Mouse (Mus musculus): ENCODE results near the gene Lin9. TPM values are rescaled to one million over a fixed set of nuclear protein-coding genes. Genes with fewer than 3 reads are reported as not detected.
"Not testable (repeated sequence)": the region's sequence is repeated elsewhere in the genome, so short reads cannot be mapped to it uniquely, and the experiment has no call there.

Gene Lin9
- polyA plus RNA-seq, 1 experiment from 2014 or later = 22.6 TPM

- not testable (repeated sequence) for H3K4me3 ChIP-seq; H3K9ac ChIP-seq; H3K27ac ChIP-seq; H3K4me2 ChIP-seq (replicated peaks); H3K36me3 ChIP-seq; H3K27me3 ChIP-seq; ATAC-seq (ENCODE audit: insufficient number of reproducible peaks, insufficient read depth, low FRiP score, low TSS enrichment); H3K9me3 ChIP-seq
- H3K4me1 ChIP-seq = peaks cover 15% of the 10 kb centered on the region
- WGBS = 89% methylated on average over 2 of the region's 2 CpGs
Measured at GRCm38 (mm10) chr1:180637796-180638195, 3.2 kb upstream of the Lin9 start.

DNA sequence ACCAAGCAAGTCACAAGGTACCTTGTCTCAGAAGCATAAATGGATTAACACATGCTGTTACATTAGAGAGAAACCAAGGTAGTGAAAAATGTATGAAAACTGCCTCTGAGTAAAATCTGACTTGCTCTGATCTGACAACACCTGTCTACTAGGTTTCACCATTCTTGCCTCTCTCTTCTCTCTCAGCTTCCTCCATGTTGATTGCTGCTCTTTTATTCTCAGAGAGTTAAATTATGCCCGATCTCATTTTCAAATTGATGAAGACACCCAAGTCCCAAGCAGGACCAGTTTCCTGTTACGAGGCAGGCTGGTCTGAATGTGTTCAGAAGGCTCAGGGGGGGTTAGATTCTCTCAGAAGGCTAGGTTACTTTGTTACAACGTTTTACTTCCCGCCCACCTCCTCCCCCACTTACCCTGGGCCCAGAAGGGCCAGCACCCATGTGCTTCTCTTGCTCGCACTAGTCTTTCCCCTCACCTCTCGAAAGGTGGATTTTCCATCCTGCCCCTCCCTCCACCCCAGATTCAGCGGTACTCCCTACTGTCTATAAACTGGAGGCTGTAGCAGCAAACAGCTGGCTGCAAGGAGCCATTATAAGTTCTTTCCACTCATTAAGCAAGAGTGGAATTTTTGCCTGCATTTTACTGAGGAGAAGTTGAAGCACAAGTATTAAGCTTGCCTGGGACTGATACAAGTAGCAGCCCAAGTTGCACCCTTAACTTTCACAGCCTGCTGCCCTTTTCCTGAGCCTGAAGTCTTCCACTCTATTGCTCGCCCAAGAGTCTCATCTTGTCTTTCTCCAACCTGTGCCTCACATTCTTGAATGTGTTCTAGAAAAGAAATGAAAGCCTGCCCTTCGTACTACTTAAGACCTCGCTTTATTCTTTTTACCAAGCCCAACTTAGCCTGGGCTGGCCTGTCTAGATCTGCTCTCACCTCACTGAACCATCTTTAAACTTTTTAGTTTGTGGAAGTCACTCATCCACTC lies 1.2 kb upstream of the Lin9 start:
- 43% methylated on average over 10 of the region's 10 CpGs for WGBS

GRCm38 (mm10) chr1:180640605-180641125 lies 285 bp upstream of the Lin9 start:
- Histone ChIP-seq H3K36me3 (no peaks in the 10 kb centered on the region), H3K4me2 (replicated peaks) (peak overlapping the region; percentile 81), H3K4me1 (peaks cover 22% of the 10 kb centered on the region), H3K9me3 (no peaks in the 10 kb centered on the region), H3K27ac (peak overlapping the region; percentile 95), H3K9ac (peak overlapping the region; percentile 97), H3K4me3 (peak overlapping the region; percentile 96), H3K27me3 (no peaks in the 10 kb centered on the region)
- ATAC-seq (ENCODE audit: insufficient number of reproducible peaks, insufficient read depth, low FRiP score, low TSS enrichment) = peak; percentile 7; the same call in 1 of the 2 replicates
- under 1% methylated on average over 42 of the region's 61 CpGs for WGBS

More for the DNA sequence above, 1.2 kb upstream of the Lin9 start:
- peak overlapping the region; percentile 81 for H3K4me2 ChIP-seq (replicated peaks)
- H3K9me3 ChIP-seq = no peaks in the 10 kb centered on the region
- no peak overlapping the region for H3K27ac ChIP-seq
- H3K36me3 ChIP-seq = no peaks in the 10 kb centered on the region
- ATAC-seq (ENCODE audit: insufficient number of reproducible peaks, insufficient read depth, low FRiP score, low TSS enrichment) = no peak
- peak overlapping the region; percentile 97 for H3K9ac ChIP-seq
- peaks cover 19% of the 10 kb centered on the region for H3K4me1 ChIP-seq
- H3K4me3 ChIP-seq = peak overlapping the region; percentile 96
- no peaks in the 10 kb centered on the region for H3K27me3 ChIP-seq

GRCm38 (mm10) chr1:180641518-180642227 lies 723 bp downstream of the Lin9 start:
- H3K9ac ChIP-seq = peak overlapping the region; percentile 97
- H3K9me3 ChIP-seq = no peaks in the 10 kb centered on the region
- H3K4me3 ChIP-seq = peak overlapping the region; percentile 96
- 3% methylated on average over 49 of the region's 50 CpGs for WGBS
- peak overlapping the region; percentile 81 for H3K4me2 ChIP-seq (replicated peaks)
- no peaks in the 10 kb centered on the region for H3K27me3 ChIP-seq
- no peaks in the 10 kb centered on the region for H3K36me3 ChIP-seq
- H3K27ac ChIP-seq = peak overlapping the region; percentile 95
- peak; percentile 72 for ATAC-seq (ENCODE audit: insufficient number of reproducible peaks, insufficient read depth, low FRiP score, low TSS enrichment)
- peaks cover 25% of the 10 kb centered on the region for H3K4me1 ChIP-seq

GRCm38 (mm10) chr1:180642228-180642564 lies 1.2 kb downstream of the Lin9 start:
- Histone ChIP-seq H3K9me3 (no peaks in the 10 kb centered on the region), H3K4me1 (peaks cover 25% of the 10 kb centered on the region), H3K27me3 (no peaks in the 10 kb centered on the region), H3K4me2 (replicated peaks) (peak overlapping the region; percentile 81), H3K27ac (no peak overlapping the region), H3K36me3 (no peaks in the 10 kb centered on the region), H3K4me3 (peak overlapping the region; percentile 96), H3K9ac (peak overlapping the region; percentile 97)
- no peak for ATAC-seq (ENCODE audit: insufficient number of reproducible peaks, insufficient read depth, low FRiP score, low TSS enrichment)
- WGBS = 82% methylated on average over 8 of the region's 8 CpGs

DNA sequence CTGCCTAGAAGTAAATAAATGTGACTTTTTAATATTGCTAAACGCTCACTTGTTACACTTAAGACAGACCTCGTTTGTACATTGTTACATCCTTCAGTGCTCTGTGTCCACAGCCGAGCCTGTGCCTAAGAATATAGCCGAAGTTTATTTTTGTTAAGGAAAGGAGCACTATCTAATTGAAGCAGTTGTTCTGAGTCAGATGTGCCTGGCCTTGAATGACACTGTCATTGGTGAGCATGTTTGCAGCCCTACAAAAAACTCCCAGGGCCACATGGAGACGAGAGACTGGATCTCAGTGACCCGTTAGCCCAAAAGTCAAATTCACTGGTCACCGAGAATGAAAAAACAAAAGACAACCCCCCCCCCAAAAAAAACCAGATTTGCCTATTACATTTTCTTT lies 50.3 kb downstream of the Lin9 start:
- 90% methylated on average over 7 of the region's 7 CpGs for WGBS
- Histone ChIP-seq H3K4me3 (no peak overlapping the region), H3K9me3 (no peaks in the 10 kb centered on the region), H3K27me3 (peaks cover 17% of the 10 kb centered on the region), H3K4me2 (replicated peaks) (no peak overlapping the region), H3K36me3 (peaks cover 37% of the 10 kb centered on the region), H3K27ac (no peak overlapping the region), H3K9ac (no peak overlapping the region), H3K4me1 (no peaks in the 10 kb centered on the region)
- no peak for ATAC-seq (ENCODE audit: insufficient number of reproducible peaks, insufficient read depth, low FRiP score, low TSS enrichment)

GRCm38 (mm10) chr1:180696626-180697352 lies 55.8 kb downstream of the Lin9 start, which contains the start of gene Mixl1:
Gene Mixl1 (minus strand): TSS chr1:180697034.
- 0 out of 2 replicates have a peak, but pooled peaks cover 9% of the 10 kb centered on the region for H3K4me1 ChIP-seq
- H3K27me3 ChIP-seq = peaks cover 48% of the 10 kb centered on the region
- H3K9me3 ChIP-seq = no peaks in the 10 kb centered on the region
- ATAC-seq (ENCODE audit: insufficient number of reproducible peaks, insufficient read depth, low FRiP score, low TSS enrichment) = peak; percentile 52; the same call in 1 of the 2 replicates
- H3K36me3 ChIP-seq = peaks cover 3% of the 10 kb centered on the region; the same call in 1 of the 2 replicates
- 1% methylated on average over 79 of the region's 79 CpGs for whole genome bisulfite sequencing
- peak within 1 kb of the TSS; percentile 40 for H3K9ac ChIP-seq
- peak within 1 kb of the TSS; percentile 45 for H3K4me3 ChIP-seq
- no peak within 1 kb of the TSS for H3K27ac ChIP-seq
- peak within 1 kb of the TSS; percentile 63 for H3K4me2 ChIP-seq (replicated peaks)

DNA sequence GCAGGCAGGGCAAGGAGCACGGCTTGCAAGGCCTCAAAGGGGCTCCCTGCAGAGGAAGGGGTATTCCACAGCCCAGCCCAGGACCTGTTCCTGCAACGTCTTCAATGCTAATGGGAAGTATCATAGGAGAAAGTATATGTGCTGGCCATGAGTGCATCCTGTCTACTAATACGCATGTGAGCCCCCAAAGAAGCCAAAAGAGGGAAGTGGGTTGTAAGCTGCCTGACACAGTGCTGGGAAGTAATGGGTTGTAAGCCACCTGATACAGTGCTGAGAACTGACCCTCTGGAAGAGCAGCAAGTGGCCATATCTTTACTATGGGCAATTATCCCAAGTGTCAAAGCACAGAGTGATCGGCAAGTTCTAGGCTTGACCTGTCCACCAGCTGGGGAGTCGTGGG lies 57.1 kb downstream of the Lin9 start:
- 0 out of 2 replicates have a peak, but pooled peaks cover 9% of the 10 kb centered on the region for H3K4me1 ChIP-seq
- H3K36me3 ChIP-seq = no peaks in the 10 kb centered on the region
- H3K9ac ChIP-seq = no peak overlapping the region
- H3K4me3 ChIP-seq = no peak overlapping the region
- no peak for ATAC-seq (ENCODE audit: insufficient number of reproducible peaks, insufficient read depth, low FRiP score, low TSS enrichment)
- no peak overlapping the region for H3K27ac ChIP-seq
- H3K9me3 ChIP-seq = no peaks in the 10 kb centered on the region
- 58% methylated on average over 5 of the region's 5 CpGs for WGBS
- H3K27me3 ChIP-seq = peaks cover 48% of the 10 kb centered on the region
- no peak overlapping the region for H3K4me2 ChIP-seq (replicated peaks)

GRCm38 (mm10) chr1:180703400-180703799 lies 62.5 kb downstream of the Lin9 start:
- Histone ChIP-seq H3K9me3 (no peaks in the 10 kb centered on the region), H3K27ac (no peak overlapping the region), H3K36me3 (no peaks in the 10 kb centered on the region), H3K27me3 (peaks cover 10% of the 10 kb centered on the region), H3K4me3 (no peak overlapping the region), H3K4me2 (replicated peaks) (no peak overlapping the region), H3K4me1 (peaks cover 4% of the 10 kb centered on the region; the same call in 1 of the 2 replicates), H3K9ac (no peak overlapping the region)
- 49% methylated on average over 6 of the region's 6 CpGs for WGBS
- no peak for ATAC-seq (ENCODE audit: insufficient number of reproducible peaks, insufficient read depth, low FRiP score, low TSS enrichment)

DNA sequence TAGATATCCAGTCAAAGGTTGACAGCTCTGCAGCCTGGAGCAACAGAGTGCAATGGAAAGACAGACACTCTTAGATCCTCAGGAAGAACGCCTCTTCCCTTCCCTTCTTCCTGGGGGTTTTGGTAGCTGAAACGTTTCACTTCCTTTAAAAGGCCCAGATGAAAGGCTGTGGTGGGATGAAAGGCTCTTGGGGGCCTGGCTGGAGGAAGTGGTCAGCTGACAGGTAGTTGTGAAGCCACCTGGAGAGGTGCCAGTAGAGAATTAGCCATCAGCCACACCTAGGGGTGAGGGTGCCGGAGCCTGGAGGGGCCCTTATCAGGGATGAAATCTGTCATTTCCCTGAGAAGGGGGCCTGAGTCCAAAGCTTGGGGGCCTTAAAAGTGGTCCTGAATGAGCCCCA lies 66.4 kb downstream of the Lin9 start:
- Histone ChIP-seq H3K27ac (no peak overlapping the region), H3K4me1 (peaks cover 4% of the 10 kb centered on the region; the same call in 1 of the 2 replicates), H3K4me2 (replicated peaks) (no peak overlapping the region), H3K9me3 (no peaks in the 10 kb centered on the region), H3K9ac (no peak overlapping the region), H3K27me3 (no peaks in the 10 kb centered on the region), H3K4me3 (no peak overlapping the region), H3K36me3 (no peaks in the 10 kb centered on the region)
- WGBS = 44% methylated on average over 3 of the region's 3 CpGs
- ATAC-seq (ENCODE audit: insufficient number of reproducible peaks, insufficient read depth, low FRiP score, low TSS enrichment) = no peak

DNA sequence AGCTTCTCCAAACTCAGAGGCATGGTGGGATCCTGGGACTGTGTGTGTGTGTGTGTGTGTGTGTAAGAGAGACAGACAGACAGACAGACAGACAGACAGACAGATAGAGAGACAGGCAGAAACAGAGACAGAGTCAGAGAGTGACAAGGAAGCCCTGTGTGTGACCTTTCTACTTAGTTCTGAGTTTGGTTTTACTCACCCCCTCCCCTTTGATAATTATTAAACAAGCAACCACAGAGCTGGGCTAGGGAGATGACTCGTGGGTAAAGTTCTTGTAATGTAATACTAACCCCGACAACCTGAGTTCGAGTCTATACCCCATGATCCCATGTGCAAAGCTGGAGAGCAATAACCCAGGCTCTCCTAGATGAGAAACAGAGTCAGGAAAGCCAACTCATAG lies 66.9 kb downstream of the Lin9 start:
- Histone ChIP-seq H3K27ac (no peak overlapping the region), H3K36me3 (no peaks in the 10 kb centered on the region), H3K4me3 (no peak overlapping the region), H3K9ac (no peak overlapping the region), H3K4me1 (peaks cover 4% of the 10 kb centered on the region; the same call in 1 of the 2 replicates), H3K9me3 (no peaks in the 10 kb centered on the region), H3K4me2 (replicated peaks) (no peak overlapping the region), H3K27me3 (no peaks in the 10 kb centered on the region)
- 64% methylated on average over 3 of the region's 3 CpGs for WGBS
- ATAC-seq (ENCODE audit: insufficient number of reproducible peaks, insufficient read depth, low FRiP score, low TSS enrichment) = no peak

Measured in embryonic facial prominence, embryonic 12.5 days (tissue).